Mouse (Mus musculus): ENCODE data around the gene Zfp575. TPM values are rescaled to one million over a fixed set of nuclear protein-coding genes. Genes with fewer than 3 reads are reported as not detected.

Zfp575 gene
- polyA plus RNA-seq, 1 experiment from 2014 or later = 2.5 TPM

GRCm38 (mm10) chr7:24595464-24595863 lies 8.0 kb upstream of the Zfp575 start:
- Histone ChIP-seq H3K36me3 (ENCODE audit: control insufficient read depth, insufficient read depth, low read length) (no peaks in the 10 kb centered on the region), H3K9me3 (ENCODE audit: control insufficient read depth, low read length) (no peaks in the 10 kb centered on the region), H3K27me3 (ENCODE audit: control insufficient read depth, insufficient read depth, low read length) (no peaks in the 10 kb centered on the region), H3K4me2 (ENCODE audit: low read depth, low read length, severe bottlenecking) (no peak overlapping the region), H3K4me1 (replicated peaks; ENCODE audit: control insufficient read depth, insufficient read depth, low read length) (peaks cover 6% of the 10 kb centered on the region; the same call in 1 of the 2 replicates), H3K27ac (ENCODE audit: low read depth, low read length) (no peak overlapping the region), H3K4me3 (ENCODE audit: low read depth, low read length) (no peak overlapping the region), H3K9ac (ENCODE audit: low read length) (no peak overlapping the region)
- WGBS = 66% methylated on average over 2 of the region's 2 CpGs
- DNase-seq (ENCODE audit: low spot score) (no peak), ATAC-seq (replicated peaks; ENCODE audit: low FRiP score) (no peak)

- no peaks in the 10 kb centered on the region for H3K9me3 ChIP-seq (ENCODE audit: control insufficient read depth, low read length)
- H3K36me3 ChIP-seq (ENCODE audit: control insufficient read depth, insufficient read depth, low read length) = no peaks in the 10 kb centered on the region
- no peak; the same call in 1 of the 2 replicates for ATAC-seq (replicated peaks; ENCODE audit: low FRiP score)
- H3K9ac ChIP-seq (ENCODE audit: low read length) = peak overlapping the region; percentile 72
- H3K4me2 ChIP-seq (ENCODE audit: low read depth, low read length, severe bottlenecking) = peak overlapping the region; percentile 75
- no peak overlapping the region for H3K27ac ChIP-seq (ENCODE audit: low read depth, low read length)
- H3K4me3 ChIP-seq (ENCODE audit: low read depth, low read length) = peak overlapping the region; percentile 61
- WGBS = under 1% methylated on average over 13 of the region's 13 CpGs
- no peak for DNase-seq (ENCODE audit: low spot score)
- peaks cover 6% of the 10 kb centered on the region; the same call in 1 of the 2 replicates for H3K4me1 ChIP-seq (replicated peaks; ENCODE audit: control insufficient read depth, insufficient read depth, low read length)
- H3K27me3 ChIP-seq (ENCODE audit: control insufficient read depth, insufficient read depth, low read length) = no peaks in the 10 kb centered on the region
Observed at GRCm38 (mm10) chr7:24594309-24594803, 6.9 kb upstream of the Zfp575 start.

DNA sequence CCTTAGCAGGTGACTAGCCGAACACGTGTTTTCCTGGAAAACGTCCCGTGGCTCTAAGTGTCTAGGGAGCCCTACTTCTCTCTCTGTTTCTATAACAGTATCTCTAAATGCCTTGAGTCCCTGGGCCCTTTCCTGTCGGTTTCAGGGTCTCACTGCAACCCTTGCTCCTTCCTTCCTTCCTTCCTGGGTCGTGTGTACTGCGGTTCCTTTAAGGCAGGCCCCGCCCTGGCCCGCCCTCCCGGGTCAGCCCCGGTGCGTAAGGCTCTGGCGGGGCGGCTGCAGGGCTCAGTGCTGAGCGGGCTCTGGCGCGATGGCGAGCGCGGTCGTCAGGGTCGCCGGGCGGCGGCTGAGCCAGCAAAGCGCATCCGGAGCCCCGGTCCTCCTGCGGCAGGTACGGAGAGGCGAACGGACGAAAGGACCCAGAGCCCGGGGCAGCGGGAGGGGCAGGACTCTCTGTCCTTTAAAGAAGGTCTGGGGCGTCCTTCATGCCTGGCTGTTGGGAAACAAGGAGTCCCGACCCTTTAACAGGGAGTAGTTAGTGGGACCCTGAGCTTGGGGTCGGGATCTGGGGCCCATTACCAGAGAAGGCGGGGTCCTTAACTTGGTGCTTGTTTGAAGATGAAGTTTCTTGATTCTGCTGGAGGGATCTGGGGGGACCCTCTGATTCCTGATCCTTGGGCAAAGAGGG lies 6.3 kb upstream of the Zfp575 start:
- H3K9me3 ChIP-seq (ENCODE audit: control insufficient read depth, low read length) = no peaks in the 10 kb centered on the region
- H3K27me3 ChIP-seq (ENCODE audit: control insufficient read depth, insufficient read depth, low read length) = no peaks in the 10 kb centered on the region
- 2% methylated on average over 38 of the region's 39 CpGs for WGBS
- H3K4me3 ChIP-seq (ENCODE audit: low read depth, low read length) = peak overlapping the region; percentile 61
- H3K36me3 ChIP-seq (ENCODE audit: control insufficient read depth, insufficient read depth, low read length) = no peaks in the 10 kb centered on the region
- H3K27ac ChIP-seq (ENCODE audit: low read depth, low read length) = no peak overlapping the region
- peak; percentile 94 for ATAC-seq (replicated peaks; ENCODE audit: low FRiP score)
- H3K9ac ChIP-seq (ENCODE audit: low read length) = peak overlapping the region; percentile 72
- H3K4me2 ChIP-seq (ENCODE audit: low read depth, low read length, severe bottlenecking) = peak overlapping the region; percentile 75
- DNase-seq (ENCODE audit: low spot score) = peak; percentile 87
- H3K4me1 ChIP-seq (replicated peaks; ENCODE audit: control insufficient read depth, insufficient read depth, low read length) = peaks cover 6% of the 10 kb centered on the region; the same call in 1 of the 2 replicates

DNA sequence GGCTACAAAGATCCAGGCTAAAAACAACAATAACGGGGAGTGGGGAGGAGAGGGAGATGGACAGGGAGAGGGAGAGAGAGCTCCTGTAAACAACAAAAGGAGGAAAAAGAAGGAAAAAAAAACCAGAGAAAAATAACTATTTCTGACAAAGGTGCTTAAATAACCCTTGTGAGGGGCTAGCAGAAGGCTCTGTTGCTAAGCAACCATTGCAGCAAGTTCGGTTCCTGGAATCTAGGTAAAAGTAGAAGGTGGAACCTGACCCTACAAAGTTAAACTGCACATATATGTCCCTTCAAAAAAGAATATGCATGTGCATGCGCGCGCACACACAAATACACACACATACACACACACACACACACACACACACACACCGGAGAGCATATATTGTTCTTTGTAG lies 5.3 kb upstream of the Zfp575 start:
- no peak overlapping the region for H3K27ac ChIP-seq (ENCODE audit: low read depth, low read length)
- DNase-seq (ENCODE audit: low spot score) (no peak), ATAC-seq (replicated peaks; ENCODE audit: low FRiP score) (no peak)
- 85% methylated on average over 6 of the region's 6 CpGs for WGBS
- H3K4me1 ChIP-seq (replicated peaks; ENCODE audit: control insufficient read depth, insufficient read depth, low read length) = peaks cover 6% of the 10 kb centered on the region; the same call in 1 of the 2 replicates
- no peaks in the 10 kb centered on the region for H3K9me3 ChIP-seq (ENCODE audit: control insufficient read depth, low read length)
- H3K4me2 ChIP-seq (ENCODE audit: low read depth, low read length, severe bottlenecking) = no peak overlapping the region
- no peak overlapping the region for H3K9ac ChIP-seq (ENCODE audit: low read length)
- no peaks in the 10 kb centered on the region for H3K36me3 ChIP-seq (ENCODE audit: control insufficient read depth, insufficient read depth, low read length)
- no peaks in the 10 kb centered on the region for H3K27me3 ChIP-seq (ENCODE audit: control insufficient read depth, insufficient read depth, low read length)
- no peak overlapping the region for H3K4me3 ChIP-seq (ENCODE audit: low read depth, low read length)

- DNase-seq (ENCODE audit: low spot score) (no peak), ATAC-seq (replicated peaks; ENCODE audit: low FRiP score) (no peak)
- peaks cover 6% of the 10 kb centered on the region; the same call in 1 of the 2 replicates for H3K4me1 ChIP-seq (replicated peaks; ENCODE audit: control insufficient read depth, insufficient read depth, low read length)
- H3K4me2 ChIP-seq (ENCODE audit: low read depth, low read length, severe bottlenecking) = no peak overlapping the region
- H3K9me3 ChIP-seq (ENCODE audit: control insufficient read depth, low read length) = no peaks in the 10 kb centered on the region
- H3K27me3 ChIP-seq (ENCODE audit: control insufficient read depth, insufficient read depth, low read length) = no peaks in the 10 kb centered on the region
- H3K9ac ChIP-seq (ENCODE audit: low read length) = no peak overlapping the region
- no peak overlapping the region for H3K27ac ChIP-seq (ENCODE audit: low read depth, low read length)
- no peaks in the 10 kb centered on the region for H3K36me3 ChIP-seq (ENCODE audit: control insufficient read depth, insufficient read depth, low read length)
- WGBS = 70% methylated on average over 4 of the region's 4 CpGs
- H3K4me3 ChIP-seq (ENCODE audit: low read depth, low read length) = no peak overlapping the region
Observed at GRCm38 (mm10) chr7:24592163-24592562, 4.7 kb upstream of the Zfp575 start.

DNA sequence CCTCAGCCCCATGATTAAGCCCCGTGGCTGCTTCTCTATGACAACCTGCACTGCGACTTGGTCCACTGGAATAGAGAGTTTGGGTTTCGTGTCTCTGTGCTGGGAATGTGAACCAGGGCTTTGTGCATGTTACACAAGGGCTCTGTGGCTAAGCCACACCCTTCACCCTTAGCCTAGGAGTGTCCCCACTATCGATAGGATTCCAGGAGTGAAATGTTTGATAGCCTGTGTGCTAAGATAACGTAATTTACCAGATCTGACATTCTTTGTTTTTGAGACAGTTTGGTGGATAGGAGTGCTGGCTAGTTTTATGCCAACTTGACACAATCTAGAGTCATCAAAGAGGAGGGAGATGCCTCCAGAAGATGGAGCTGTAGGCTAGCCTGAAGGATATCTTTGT lies 4.3 kb upstream of the Zfp575 start:
- Histone ChIP-seq H3K4me2 (ENCODE audit: low read depth, low read length, severe bottlenecking) (no peak overlapping the region), H3K36me3 (ENCODE audit: control insufficient read depth, insufficient read depth, low read length) (no peaks in the 10 kb centered on the region), H3K27ac (ENCODE audit: low read depth, low read length) (no peak overlapping the region), H3K4me1 (replicated peaks; ENCODE audit: control insufficient read depth, insufficient read depth, low read length) (peaks cover 6% of the 10 kb centered on the region; the same call in 1 of the 2 replicates), H3K4me3 (ENCODE audit: low read depth, low read length) (no peak overlapping the region), H3K9ac (ENCODE audit: low read length) (no peak overlapping the region), H3K9me3 (ENCODE audit: control insufficient read depth, low read length) (no peaks in the 10 kb centered on the region), H3K27me3 (ENCODE audit: control insufficient read depth, insufficient read depth, low read length) (peaks cover 3% of the 10 kb centered on the region; the same call in 1 of the 2 replicates)
- 77% methylated on average over 5 of the region's 5 CpGs for WGBS
- ATAC-seq (replicated peaks; ENCODE audit: low FRiP score) = no peak
- no peak for DNase-seq (ENCODE audit: low spot score)

- DNase-seq (ENCODE audit: low spot score) (no peak), ATAC-seq (replicated peaks; ENCODE audit: low FRiP score) (no peak)
- Histone ChIP-seq H3K9ac (ENCODE audit: low read length) (no peak overlapping the region), H3K27me3 (ENCODE audit: control insufficient read depth, insufficient read depth, low read length) (peaks cover 24% of the 10 kb centered on the region), H3K36me3 (ENCODE audit: control insufficient read depth, insufficient read depth, low read length) (no peaks in the 10 kb centered on the region), H3K9me3 (ENCODE audit: control insufficient read depth, low read length) (no peaks in the 10 kb centered on the region), H3K4me3 (ENCODE audit: low read depth, low read length) (no peak overlapping the region), H3K4me2 (ENCODE audit: low read depth, low read length, severe bottlenecking) (no peak overlapping the region), H3K27ac (ENCODE audit: low read depth, low read length) (no peak overlapping the region), H3K4me1 (replicated peaks; ENCODE audit: control insufficient read depth, insufficient read depth, low read length) (no peaks in the 10 kb centered on the region; the same call in 1 of the 2 replicates)
- 91% methylated on average over 13 of the region's 13 CpGs for WGBS
Observed at GRCm38 (mm10) chr7:24588336-24588735, 895 bp upstream of the Zfp575 start.

DNA sequence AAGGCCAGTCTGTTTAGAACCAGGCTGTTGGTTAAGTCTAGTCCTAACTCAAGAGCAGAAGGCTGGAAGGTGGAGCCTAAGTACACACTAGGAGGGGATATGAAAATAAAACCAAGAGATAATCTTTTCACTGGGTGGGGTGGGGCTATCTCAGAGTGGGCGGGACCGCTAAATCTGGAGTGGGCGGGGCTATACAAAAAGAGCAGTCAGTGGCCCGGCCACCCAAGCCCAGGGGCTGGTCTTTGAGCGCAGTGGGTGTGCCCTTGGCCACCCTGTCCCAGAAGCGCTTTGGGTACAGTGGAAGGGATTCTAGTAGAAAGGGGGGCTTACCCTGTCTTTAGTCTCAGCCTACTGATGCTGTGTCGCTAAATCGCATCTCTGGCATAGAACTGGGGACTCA lies 613 bp downstream of the Zfp575 start:
- H3K9me3 ChIP-seq (ENCODE audit: control insufficient read depth, low read length) = no peaks in the 10 kb centered on the region
- peaks cover 24% of the 10 kb centered on the region for H3K27me3 ChIP-seq (ENCODE audit: control insufficient read depth, insufficient read depth, low read length)
- no peak overlapping the region; the same call in 1 of the 2 replicates for H3K9ac ChIP-seq (ENCODE audit: low read length)
- 8% methylated on average over 8 of the region's 8 CpGs for WGBS
- H3K4me1 ChIP-seq (replicated peaks; ENCODE audit: control insufficient read depth, insufficient read depth, low read length) = no peaks in the 10 kb centered on the region; the same call in 1 of the 2 replicates
- peak overlapping the region; percentile 37; the same call in 1 of the 2 replicates for H3K4me3 ChIP-seq (ENCODE audit: low read depth, low read length)
- H3K36me3 ChIP-seq (ENCODE audit: control insufficient read depth, insufficient read depth, low read length) = no peaks in the 10 kb centered on the region
- H3K27ac ChIP-seq (ENCODE audit: low read depth, low read length) = no peak overlapping the region
- DNase-seq (ENCODE audit: low spot score) (no peak), ATAC-seq (replicated peaks; ENCODE audit: low FRiP score) (peak; percentile 47; the same call in 1 of the 2 replicates)
- peak overlapping the region; percentile 71 for H3K4me2 ChIP-seq (ENCODE audit: low read depth, low read length, severe bottlenecking)

Data from forebrain, embryonic 11.5 days (tissue).